ENCODE assay signal across 9 mouse cellular contexts in genomic region chr12:110418735-110419350, GRCm38 (mm10). TPM values are rescaled to one million over a fixed set of nuclear protein-coding genes. Genes with fewer than 3 reads are reported as not detected.
DNase-seq lines count a peak whose midpoint lies in the region; ATAC-seq lines count a peak whose summit lies in the region.
"Had no signal": no experiment of that assay in that cellular context is flagged by ENCODE, and none has a peak within 500 bp of the region (broad histone marks: within the 10 kb centered on the region; RNA-seq: fewer than 3 reads in every experiment).

No protein-coding gene starts in this region.

- H3K4me2 ChIP-seq in stomach, embryonic 16.5 days (ENCODE audit: low read depth, low read length): no peak overlapping the region
- H3K4me2 ChIP-seq: embryonic facial prominence, embryonic 13.5 days had no signal

- H3K9me3 ChIP-seq in stomach, embryonic 16.5 days (replicated peaks; ENCODE audit: control insufficient read depth, low read length): no peaks in the 10 kb centered on the region
- H3K9me3 ChIP-seq: embryonic facial prominence, embryonic 13.5 days had no signal

- H3K4me3 ChIP-seq in stomach, embryonic 16.5 days (replicated peaks; ENCODE audit: low read length): no peak overlapping the region
- H3K4me3 ChIP-seq: embryonic facial prominence, embryonic 13.5 days had no signal

- peak; percentile 50 for DNase-seq in kidney, adult 18-20 months
- no peak for DNase-seq in kidney, adult 11 months
- DNase-seq in NIH3T3 (ENCODE audit: low read depth): peak; percentile 85
- peak; percentile 82 for DNase-seq in embryo, embryonic 11 days
- DNase-seq in heart, postnatal 14 days: peak; percentile 34 to 69
- peak; percentile 16 for DNase-seq in layer of hippocampus, adult 9-11 months

- ATAC-seq in megakaryocyte, adult 5-6 weeks (ENCODE audit: poor library complexity, severe bottlenecking): peak; percentile 77
- no peak for ATAC-seq in stomach, embryonic 16.5 days (ENCODE audit: insufficient read depth, low FRiP score)

- no peaks in the 10 kb centered on the region for H3K4me1 ChIP-seq in stomach, embryonic 16.5 days (ENCODE audit: control insufficient read depth, insufficient read depth, low read length)
- H3K4me1 ChIP-seq: embryonic facial prominence, embryonic 13.5 days had no signal

- H3K9ac ChIP-seq in stomach, embryonic 16.5 days (ENCODE audit: low read length): no peak overlapping the region
- H3K9ac ChIP-seq: embryonic facial prominence, embryonic 13.5 days had no signal

- H3K27me3 ChIP-seq in stomach, embryonic 16.5 days (ENCODE audit: control insufficient read depth, insufficient read depth, low read length): no peaks in the 10 kb centered on the region

- 31% methylated on average over 7 of the region's 8 CpGs for WGBS in stomach, embryonic 16.5 days

- intact Hi-C loops in heart, postnatal 14 days (cut with DNase I): loop anchor here (5.0 kb wide), 1 partner anchor 423 kb away; the partner anchor contains the start of gene Mok

- H3K36me3 ChIP-seq in stomach, embryonic 16.5 days (ENCODE audit: control insufficient read depth, insufficient read depth, low read length): no peaks in the 10 kb centered on the region
- H3K36me3 ChIP-seq: embryonic facial prominence, embryonic 13.5 days had no signal

- H3K27ac ChIP-seq in stomach, embryonic 16.5 days (ENCODE audit: low read length): peak overlapping the region; percentile 46; the same call in 1 of the 2 replicates
- H3K27ac ChIP-seq: embryonic facial prominence, embryonic 13.5 days had no signal

RNA-seq across cellular contexts. Expression of gene Ppp2r5c, which starts 28.1 kb away (rescaled TPM):
- total RNA-seq in heart, postnatal 14 days (2021): 100 to 1,000 TPM; 102 to 103 TPM
- total RNA-seq in megakaryocyte, adult 5-6 weeks (2015): 164 and 178 TPM in 2 replicates
- 293 and 306 TPM in 2 replicates for total RNA-seq in megakaryocyte, adult 5-6 weeks (2017)
- polyA plus RNA-seq in stomach, embryonic 16.5 days (2015; fragmentation: Nextera tagmentation; extraction: Ambion mirVana): 145 and 146 TPM in 2 replicates
